In genomic region chr19:27426451-27426850, GRCm38 (mm10) we compare ENCODE assay signal across 17 mouse cellular contexts. TPM values are rescaled to one million over a fixed set of nuclear protein-coding genes. Genes with fewer than 3 reads are reported as not detected.
DNase-seq lines count a peak whose midpoint lies in the region; ATAC-seq and TF ChIP-seq lines count a peak whose summit lies in the region.
"Had no signal": no experiment of that assay in that cellular context is flagged by ENCODE, and none has a peak within 500 bp of the region (broad histone marks: within the 10 kb centered on the region; RNA-seq: fewer than 3 reads in every experiment).

No protein-coding gene starts in this region.

- H3K9ac ChIP-seq in forebrain, postnatal 0 days = no peak overlapping the region
- no peak overlapping the region for H3K9ac ChIP-seq in forebrain, embryonic 11.5 days (ENCODE audit: low read length)
- no peak overlapping the region for H3K9ac ChIP-seq in limb, embryonic 14.5 days (ENCODE audit: low read depth, low read length, severe bottlenecking)
- no peak overlapping the region for H3K9ac ChIP-seq in CH12.LX (ENCODE audit: insufficient read depth, low read depth)
- no peak overlapping the region for H3K9ac ChIP-seq in embryonic facial prominence, embryonic 14.5 days (ENCODE audit: low read depth, low read length)
- H3K9ac ChIP-seq: embryonic facial prominence, embryonic 13.5 days; forebrain, embryonic 12.5 days; liver, embryonic 12.5 days; midbrain, embryonic 15.5 days; neural tube, embryonic 12.5 days had no signal

- 80% methylated on average over 1 of the region's 1 CpGs for WGBS in forebrain, postnatal 0 days
- WGBS in forebrain, embryonic 11.5 days = 81% methylated on average over 1 of the region's 1 CpGs
- 82% methylated on average over 1 of the region's 1 CpGs for WGBS in limb, embryonic 14.5 days
- 82% methylated on average over 1 of the region's 1 CpGs for WGBS in limb, embryonic 10.5 days
- WGBS in embryonic facial prominence, embryonic 14.5 days = 73% methylated on average over 1 of the region's 1 CpGs

- H3K4me2 ChIP-seq in forebrain, postnatal 0 days (ENCODE audit: low read depth) = no peak overlapping the region
- no peak overlapping the region for H3K4me2 ChIP-seq in forebrain, embryonic 11.5 days (ENCODE audit: low read depth, low read length, severe bottlenecking)
- H3K4me2 ChIP-seq in limb, embryonic 14.5 days (replicated peaks; ENCODE audit: low read depth, low read length, severe bottlenecking) = no peak overlapping the region
- H3K4me2 ChIP-seq in CH12.LX (ENCODE audit: insufficient read depth, low read depth, poor library complexity, severe bottlenecking) = no peak overlapping the region
- H3K4me2 ChIP-seq in embryonic facial prominence, embryonic 14.5 days (ENCODE audit: low read depth, low read length) = no peak overlapping the region
- H3K4me2 ChIP-seq: embryonic facial prominence, embryonic 13.5 days; forebrain, embryonic 12.5 days; liver, embryonic 12.5 days; midbrain, embryonic 15.5 days; neural tube, embryonic 12.5 days had no signal

- dilution Hi-C loops in CH12.LX (cut with MboI; ENCODE audit: extremely low pct_ligation_motif_present, extremely low pct_unique_long_range_greater_than_20kb, low sequenced_read_pairs) = no loop called here

- TF ChIP-seq EP300 in CH12.LX (IDR thresholded peaks at IDR 0.05; ENCODE audit: low read length) = no peak

- no peak overlapping the region for H3K4me3 ChIP-seq in forebrain, postnatal 0 days (ENCODE audit: low read depth, low read length)
- H3K4me3 ChIP-seq in forebrain, embryonic 11.5 days (ENCODE audit: low read depth, low read length) = no peak overlapping the region
- no peak overlapping the region for H3K4me3 ChIP-seq in limb, embryonic 14.5 days (replicated peaks; ENCODE audit: low read length)
- H3K4me3 ChIP-seq in limb, embryonic 10.5 days = no peak overlapping the region
- no peak overlapping the region for H3K4me3 ChIP-seq in CH12.LX (replicated peaks in 1 of 3; ENCODE audit: low read depth in 2 of 3, low read length in 2 of 3, poor library complexity in 1 of 3)
- H3K4me3 ChIP-seq in embryonic facial prominence, embryonic 14.5 days (ENCODE audit: low read depth, low read length) = no peak overlapping the region
- H3K4me3 ChIP-seq: embryonic facial prominence, embryonic 13.5 days; forebrain, embryonic 12.5 days; liver, embryonic 12.5 days; midbrain, embryonic 15.5 days; neural tube, embryonic 12.5 days had no signal

- no peak for ATAC-seq in forebrain, postnatal 0 days
- ATAC-seq in forebrain, embryonic 11.5 days (replicated peaks; ENCODE audit: low FRiP score) = no peak
- no peak for ATAC-seq in limb, embryonic 14.5 days (ENCODE audit: low FRiP score, low read depth)
- no peak for ATAC-seq in embryonic facial prominence, embryonic 14.5 days (ENCODE audit: low read depth)
- no peak for ATAC-seq in activated CD4-positive, CD25-positive, alpha-beta regulatory T cell, adult 4 months
- ATAC-seq: liver, embryonic 12.5 days; midbrain, embryonic 15.5 days had no signal

- DNase-seq in forebrain, postnatal 0 days = peak; percentile 34
- no peak for DNase-seq in forebrain, embryonic 11.5 days (ENCODE audit: low spot score)
- peak; percentile 22 for DNase-seq in limb, embryonic 14.5 days (ENCODE audit: low spot score)
- DNase-seq in limb, embryonic 10.5 days (ENCODE audit: low spot score) = no peak
- DNase-seq in CH12.LX (ENCODE audit: extremely low read depth) = peak; percentile 24
- DNase-seq in embryonic facial prominence, embryonic 14.5 days (ENCODE audit: low spot score) = peak; percentile 19
- no peak for DNase-seq in right cerebral cortex, postnatal 36 days (ENCODE audit: low spot score in 2 of 2)
- DNase-seq: adrenal gland, adult 2 months; cerebellum, postnatal 10 days; lung, postnatal 4 days; right cerebral cortex, adult 18-20 months had no signal

- H3K79me2 ChIP-seq in CH12.LX (replicated peaks; ENCODE audit: control insufficient read depth, extremely low read depth, insufficient read depth, poor library complexity, severe bottlenecking) = peaks cover 40% of the 10 kb centered on the region

- TF ChIP-seq CTCF in forebrain, postnatal 0 days (IDR thresholded peaks at IDR 0.05; ENCODE audit: low read depth) = peak; percentile 68
- peak in 1 of 2 experiments; percentile 57; a peak in 2 of 4 replicates for TF ChIP-seq CTCF in CH12.LX (conservative IDR thresholded peaks at IDR 0.05 in 1 of 2, IDR thresholded peaks at IDR 0.05 in 1 of 2; ENCODE audit: low read depth in 2 of 2, low read length in 2 of 2)

- no peaks in the 10 kb centered on the region for H3K9me3 ChIP-seq in forebrain, postnatal 0 days (ENCODE audit: low read length)
- H3K9me3 ChIP-seq in forebrain, embryonic 11.5 days (ENCODE audit: control insufficient read depth, low read length) = no peaks in the 10 kb centered on the region
- no peaks in the 10 kb centered on the region for H3K9me3 ChIP-seq in limb, embryonic 14.5 days (ENCODE audit: control insufficient read depth, low read length)
- no peaks in the 10 kb centered on the region for H3K9me3 ChIP-seq in limb, embryonic 10.5 days (replicated peaks)
- H3K9me3 ChIP-seq in CH12.LX (replicated peaks; ENCODE audit: low read length) = no peaks in the 10 kb centered on the region
- H3K9me3 ChIP-seq in embryonic facial prominence, embryonic 14.5 days (ENCODE audit: control insufficient read depth, low read length) = no peaks in the 10 kb centered on the region
- H3K9me3 ChIP-seq: embryonic facial prominence, embryonic 13.5 days; forebrain, embryonic 12.5 days; liver, embryonic 12.5 days; midbrain, embryonic 15.5 days; neural tube, embryonic 12.5 days had no signal

- H3K4me1 ChIP-seq in forebrain, postnatal 0 days (ENCODE audit: insufficient read depth) = peaks cover 16% of the 10 kb centered on the region; the same call in 1 of the 2 replicates
- H3K4me1 ChIP-seq in forebrain, embryonic 11.5 days (replicated peaks; ENCODE audit: control insufficient read depth, insufficient read depth, low read length) = peaks cover 6% of the 10 kb centered on the region; the same call in 1 of the 2 replicates
- H3K4me1 ChIP-seq in limb, embryonic 14.5 days (ENCODE audit: control insufficient read depth, insufficient read depth, low read length) = peaks cover 12% of the 10 kb centered on the region
- peaks cover 20% of the 10 kb centered on the region for H3K4me1 ChIP-seq in limb, embryonic 10.5 days
- peaks cover 0 to 36% of the 10 kb centered on the region in 2 experiments; a peak in 2 of 4 replicates for H3K4me1 ChIP-seq in CH12.LX (ENCODE audit: control insufficient read depth in 1 of 2, insufficient read depth in 2 of 2)
- H3K4me1 ChIP-seq in embryonic facial prominence, embryonic 14.5 days (ENCODE audit: control insufficient read depth, insufficient read depth, low read length) = peaks cover 16% of the 10 kb centered on the region

- no peak for TF ChIP-seq POLR2A in limb, embryonic 14.5 days (IDR thresholded peaks at IDR 0.05; ENCODE audit: borderline replicate concordance, extremely low read depth, insufficient read depth, insufficient read length)
- no peak for TF ChIP-seq POLR2A in CH12.LX (IDR thresholded peaks at IDR 0.05; ENCODE audit: low read depth, low read length)

- peak; percentile 46 for TF ChIP-seq RAD21 in CH12.LX (IDR thresholded peaks at IDR 0.05; ENCODE audit: low read depth, low read length)

- in situ Hi-C loops in CH12.LX (cut with MboI; ENCODE audit: low pct_ligation_motif_present, low pct_unique_long_range_greater_than_20kb, low sequenced_read_pairs) = no loop called here

- H3K27ac ChIP-seq in forebrain, postnatal 0 days (ENCODE audit: low read depth, low read length) = no peak overlapping the region
- H3K27ac ChIP-seq in forebrain, embryonic 11.5 days (ENCODE audit: low read depth, low read length) = no peak overlapping the region
- no peak overlapping the region for H3K27ac ChIP-seq in limb, embryonic 14.5 days (replicated peaks; ENCODE audit: low read depth, low read length)
- H3K27ac ChIP-seq in limb, embryonic 10.5 days = no peak overlapping the region
- no peak overlapping the region for H3K27ac ChIP-seq in CH12.LX (ENCODE audit: insufficient read depth, low read depth)
- no peak overlapping the region for H3K27ac ChIP-seq in embryonic facial prominence, embryonic 14.5 days (replicated peaks; ENCODE audit: low read depth, low read length)
- H3K27ac ChIP-seq: embryonic facial prominence, embryonic 13.5 days; forebrain, embryonic 12.5 days; liver, embryonic 12.5 days; midbrain, embryonic 15.5 days; neural tube, embryonic 12.5 days had no signal

- no peaks in the 10 kb centered on the region for H3K27me3 ChIP-seq in forebrain, postnatal 0 days (ENCODE audit: insufficient read depth, low read length)
- H3K27me3 ChIP-seq in forebrain, embryonic 11.5 days (ENCODE audit: control insufficient read depth, insufficient read depth, low read length) = no peaks in the 10 kb centered on the region
- H3K27me3 ChIP-seq in limb, embryonic 14.5 days (ENCODE audit: control insufficient read depth, insufficient read depth, low read length) = no peaks in the 10 kb centered on the region
- no peaks in the 10 kb centered on the region for H3K27me3 ChIP-seq in limb, embryonic 10.5 days (ENCODE audit: low read depth, poor library complexity, severe bottlenecking)
- H3K27me3 ChIP-seq in CH12.LX (replicated peaks) = no peaks in the 10 kb centered on the region
- H3K27me3 ChIP-seq in embryonic facial prominence, embryonic 14.5 days (replicated peaks; ENCODE audit: control insufficient read depth, insufficient read depth, low read length) = no peaks in the 10 kb centered on the region
- H3K27me3 ChIP-seq: embryonic facial prominence, embryonic 13.5 days; forebrain, embryonic 12.5 days; liver, embryonic 12.5 days; midbrain, embryonic 15.5 days; neural tube, embryonic 12.5 days had no signal

- H3K36me3 ChIP-seq in forebrain, postnatal 0 days (ENCODE audit: insufficient read depth) = peaks cover 34% of the 10 kb centered on the region
- peaks cover 4% of the 10 kb centered on the region; the same call in 1 of the 2 replicates for H3K36me3 ChIP-seq in forebrain, embryonic 11.5 days (ENCODE audit: control insufficient read depth, insufficient read depth, low read length)
- H3K36me3 ChIP-seq in limb, embryonic 14.5 days (ENCODE audit: control insufficient read depth, insufficient read depth, low read length) = peaks cover 41% of the 10 kb centered on the region
- H3K36me3 ChIP-seq in limb, embryonic 10.5 days = peaks cover 52% of the 10 kb centered on the region
- H3K36me3 ChIP-seq in CH12.LX (replicated peaks in 1 of 2; ENCODE audit: control insufficient read depth in 1 of 2, insufficient read depth in 1 of 2, low read length in 1 of 2) = peaks cover 33 to 55% of the 10 kb centered on the region in 2 experiments
- peaks cover 41% of the 10 kb centered on the region for H3K36me3 ChIP-seq in embryonic facial prominence, embryonic 14.5 days (ENCODE audit: control insufficient read depth, insufficient read depth, low read length)

RNA-seq across cellular contexts. Expression of gene Pum3, which starts 3.2 kb away (rescaled TPM):
- 29.4 and 36.2 TPM in 2 replicates for total RNA-seq in forebrain, postnatal 0 days (2014; rRNA removed)
- polyA plus RNA-seq in forebrain, postnatal 0 days (2015; fragmentation: Nextera tagmentation; extraction: Ambion mirVana) = 58.8 and 59.7 TPM in 2 replicates
- polyA plus RNA-seq in forebrain, embryonic 11.5 days (2014; fragmentation: Nextera tagmentation; extraction: Ambion mirVana) = 77.7 and 93.1 TPM in 2 replicates
- polyA plus RNA-seq in limb, embryonic 14.5 days (2012; rRNA removed) = 21.4 and 30.6 TPM in 2 replicates
- 64.2 and 65.8 TPM in 2 replicates for polyA plus RNA-seq in limb, embryonic 14.5 days (2014; fragmentation: Nextera tagmentation; extraction: Ambion mirVana)
- 92.5 and 95.3 TPM in 2 replicates for polyA plus RNA-seq in limb, embryonic 10.5 days (2016; fragmentation: Nextera tagmentation; extraction: Ambion mirVana)
- 54.4 and 71.9 TPM in 2 replicates for total RNA-seq in CH12.LX (2012; rRNA removed)
- 83.3 and 95.2 TPM in 2 replicates for total RNA-seq in CH12.LX (2014; rRNA removed)
- polyA plus RNA-seq in CH12.LX (2012; ENCODE audit: insufficient read length, low read depth) = 210 and 230 TPM in 2 replicates
- 63.9 and 72.4 TPM in 2 replicates for polyA plus RNA-seq in embryonic facial prominence, embryonic 14.5 days (2014; fragmentation: Nextera tagmentation; extraction: Ambion mirVana)
- polyA plus RNA-seq in activated CD4-positive, CD25-positive, alpha-beta regulatory T cell, adult 4 months (2017; shearing (Covaris generic)) = 10 to 100 TPM; 85.9 to 96.9 TPM

Comparison
In these comparisons a context has a peak if more than half of its experiments do, and no peak if none do; other contexts are left out.
1. DNase-seq: peak in forebrain, postnatal 0 days (single experiment), limb, embryonic 14.5 days (single experiment), CH12.LX (single experiment) and embryonic facial prominence, embryonic 14.5 days (single experiment); none in forebrain, embryonic 11.5 days (single experiment), limb, embryonic 10.5 days (single experiment) and right cerebral cortex, postnatal 36 days (0 of 2).